Mouse (Mus musculus) liver, embryonic 14.5 days (tissue): ENCODE measurements around the gene Ccdc42.

Experiments
- CTCF ChIP-seq: IDR thresholded peaks from 2 replicates; pipeline ENCODE4 v1.5.1; 2016; ENCODE audit warnings: antibody characterized with exemption, low read depth, control low read depth
- EP300 ChIP-seq: IDR thresholded peaks from 2 replicates; pipeline ENCODE4 v1.6.1; 2016; ENCODE audit warnings: antibody characterized with exemption, low read depth

DNA sequence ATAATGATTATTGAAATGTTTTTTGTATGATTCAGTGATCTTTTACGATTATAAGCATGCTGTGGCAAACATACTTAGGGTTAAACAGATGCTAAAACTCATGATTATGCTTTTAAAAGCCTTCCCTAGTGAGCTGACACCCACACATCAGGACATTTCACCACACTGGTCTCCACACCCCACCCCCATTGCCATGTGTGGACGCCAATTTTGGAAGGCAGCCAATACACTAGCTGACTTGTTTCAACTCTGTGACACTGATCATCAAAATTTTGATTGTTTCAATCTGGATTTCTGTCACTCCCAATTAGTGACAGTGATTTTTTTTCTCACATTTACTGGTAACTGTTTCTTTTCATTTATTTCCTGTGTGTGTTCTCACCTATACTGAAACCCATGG lies 39.3 kb upstream of the Ccdc42 start:
- TF ChIP-seq CTCF (no peak), EP300 (no peak)
